Comparison of ENCODE assay signal across 7 mouse cellular contexts in the genomic region with DNA sequence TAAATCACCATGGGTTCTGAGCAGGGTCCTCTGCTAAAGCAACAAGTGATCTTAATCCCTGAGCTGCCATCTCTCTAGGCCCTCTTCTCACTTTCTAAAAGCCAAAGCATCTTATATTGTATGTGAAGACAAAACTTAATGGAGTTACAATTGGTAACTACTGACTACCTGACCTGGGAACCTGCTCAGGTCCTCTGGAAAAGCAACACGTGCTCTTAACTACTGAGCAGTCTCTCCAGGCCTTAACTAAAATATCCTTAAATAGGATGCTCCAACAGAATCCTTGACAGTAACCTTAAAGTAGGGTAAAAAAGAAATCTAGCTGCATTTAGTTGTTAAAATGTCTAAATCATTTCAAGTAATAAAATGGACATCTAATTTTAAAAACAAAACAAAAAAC. TPM values are rescaled to one million over a fixed set of nuclear protein-coding genes. Genes with fewer than 3 reads are reported as not detected.
DNase-seq lines count a peak whose midpoint lies in the region; ATAC-seq and TF ChIP-seq lines count a peak whose summit lies in the region.

No protein-coding gene starts in this region.

- H3K4me1 ChIP-seq in lung, postnatal 0 days (ENCODE audit: insufficient read depth, low read depth, low read length), result no peaks in the 10 kb centered on the region; the same call in 1 of the 2 replicates
- H3K4me1 ChIP-seq in forebrain, embryonic 13.5 days, result peaks cover 22% of the 10 kb centered on the region
- peaks cover 11% of the 10 kb centered on the region for H3K4me1 ChIP-seq in limb, embryonic 15.5 days
- peaks cover 8% of the 10 kb centered on the region for H3K4me1 ChIP-seq in stomach, embryonic 16.5 days (ENCODE audit: control insufficient read depth, insufficient read depth, low read length)

- H3K27me3 ChIP-seq in lung, postnatal 0 days (replicated peaks; ENCODE audit: insufficient read depth, low read length), result no peaks in the 10 kb centered on the region
- H3K27me3 ChIP-seq in forebrain, embryonic 13.5 days, result no peaks in the 10 kb centered on the region
- no peaks in the 10 kb centered on the region for H3K27me3 ChIP-seq in limb, embryonic 15.5 days
- H3K27me3 ChIP-seq in stomach, embryonic 16.5 days (ENCODE audit: control insufficient read depth, insufficient read depth, low read length), result no peaks in the 10 kb centered on the region

- no peaks in the 10 kb centered on the region for H3K36me3 ChIP-seq in lung, postnatal 0 days (ENCODE audit: insufficient read depth, low read length)
- no peaks in the 10 kb centered on the region; the same call in 1 of the 2 replicates for H3K36me3 ChIP-seq in forebrain, embryonic 13.5 days (ENCODE audit: poor library complexity, severe bottlenecking)
- 0 out of 2 replicates have a peak, but pooled peaks cover 2% of the 10 kb centered on the region for H3K36me3 ChIP-seq in limb, embryonic 15.5 days
- no peaks in the 10 kb centered on the region for H3K36me3 ChIP-seq in stomach, embryonic 16.5 days (ENCODE audit: control insufficient read depth, insufficient read depth, low read length)

- H3K27ac ChIP-seq in lung, postnatal 0 days (ENCODE audit: low read length), result no peak overlapping the region
- no peak overlapping the region for H3K27ac ChIP-seq in forebrain, embryonic 13.5 days
- H3K27ac ChIP-seq in limb, embryonic 15.5 days, result no peak overlapping the region
- no peak overlapping the region for H3K27ac ChIP-seq in stomach, embryonic 16.5 days (ENCODE audit: low read length)

- H3K9me3 ChIP-seq in lung, postnatal 0 days (ENCODE audit: low read length), result no peaks in the 10 kb centered on the region
- H3K9me3 ChIP-seq in forebrain, embryonic 13.5 days (replicated peaks), result no peaks in the 10 kb centered on the region
- H3K9me3 ChIP-seq in limb, embryonic 15.5 days, result no peaks in the 10 kb centered on the region
- H3K9me3 ChIP-seq in stomach, embryonic 16.5 days (replicated peaks; ENCODE audit: control insufficient read depth, low read length), result no peaks in the 10 kb centered on the region

- no peak for DNase-seq in lung, postnatal 0 days (ENCODE audit: low spot score)
- DNase-seq in lung, postnatal 4 days, result no peak
- no peak for DNase-seq in thymus, adult 18-20 months
- no peak for DNase-seq in kidney, postnatal 10 days

- TF ChIP-seq EP300 in lung, postnatal 0 days (IDR thresholded peaks at IDR 0.05), result no peak

- H3K9ac ChIP-seq in lung, postnatal 0 days (replicated peaks; ENCODE audit: low read depth), result no peak overlapping the region
- peak overlapping the region; percentile 90 for H3K9ac ChIP-seq in forebrain, embryonic 13.5 days
- H3K9ac ChIP-seq in limb, embryonic 15.5 days, result peak overlapping the region; percentile 93; the same call in 1 of the 2 replicates
- H3K9ac ChIP-seq in stomach, embryonic 16.5 days (ENCODE audit: low read length), result peak overlapping the region; percentile 54

- WGBS in lung, postnatal 0 days, result 20% methylated on average over 1 of the region's 1 CpGs
- 31% methylated on average over 1 of the region's 1 CpGs for WGBS in forebrain, embryonic 13.5 days
- 21% methylated on average over 1 of the region's 1 CpGs for WGBS in limb, embryonic 15.5 days
- 26% methylated on average over 1 of the region's 1 CpGs for WGBS in stomach, embryonic 16.5 days

- peak overlapping the region; percentile 89; the same call in 1 of the 2 replicates for H3K4me3 ChIP-seq in lung, postnatal 0 days (ENCODE audit: low read depth, low read length)
- peak overlapping the region; percentile 91 for H3K4me3 ChIP-seq in forebrain, embryonic 13.5 days
- peak overlapping the region; percentile 85 for H3K4me3 ChIP-seq in limb, embryonic 15.5 days
- peak overlapping the region; percentile 74 for H3K4me3 ChIP-seq in stomach, embryonic 16.5 days (replicated peaks; ENCODE audit: low read length)

- peak overlapping the region; percentile 90 for H3K4me2 ChIP-seq in lung, postnatal 0 days (replicated peaks; ENCODE audit: low read depth, low read length)
- peak overlapping the region; percentile 96 for H3K4me2 ChIP-seq in forebrain, embryonic 13.5 days
- H3K4me2 ChIP-seq in limb, embryonic 15.5 days, result peak overlapping the region; percentile 73
- H3K4me2 ChIP-seq in stomach, embryonic 16.5 days (ENCODE audit: low read depth, low read length), result peak overlapping the region; percentile 76

- ATAC-seq in lung, postnatal 0 days, result no peak
- ATAC-seq in forebrain, embryonic 13.5 days, result no peak
- ATAC-seq in limb, embryonic 15.5 days (ENCODE audit: insufficient number of reproducible peaks, low FRiP score, low TSS enrichment, low read depth), result no peak
- no peak for ATAC-seq in stomach, embryonic 16.5 days (ENCODE audit: insufficient read depth, low FRiP score)

- TF ChIP-seq CTCF in lung, postnatal 0 days (IDR thresholded peaks at IDR 0.05), result no peak

RNA-seq across cellular contexts. Expression of a gene that starts 1.6 kb away (rescaled TPM):
- polyA plus RNA-seq in lung, postnatal 0 days (2015; fragmentation: Nextera tagmentation; extraction: Ambion mirVana), result 6.4 and 7.0 TPM in 2 replicates
- 19.3 and 21.8 TPM in 2 replicates for polyA plus RNA-seq in forebrain, embryonic 13.5 days (2015; fragmentation: Nextera tagmentation; extraction: Ambion mirVana)
- 18.7 and 19.1 TPM in 2 replicates for polyA plus RNA-seq in limb, embryonic 15.5 days (2015; fragmentation: Nextera tagmentation; extraction: Ambion mirVana)
- polyA plus RNA-seq in stomach, embryonic 16.5 days (2015; fragmentation: Nextera tagmentation; extraction: Ambion mirVana), result 17.0 and 18.6 TPM in 2 replicates
